Mouse (Mus musculus): ENCODE measurements at regions not wholly inside any gene's neighbourhood (a gene's known extent, or its start where the extent isn't known, plus 50 kb on each side); places are given as distances from the start of the nearest gene placed in this dataset.
A peak's percentile ranks its signal among the peaks of the same experiment; 100 is the strongest.

GRCm38 (mm10) chr16:12924668-12925067 is 184.8 kb upstream of the Ercc4 start:
- no peak for DNase-seq

DNA sequence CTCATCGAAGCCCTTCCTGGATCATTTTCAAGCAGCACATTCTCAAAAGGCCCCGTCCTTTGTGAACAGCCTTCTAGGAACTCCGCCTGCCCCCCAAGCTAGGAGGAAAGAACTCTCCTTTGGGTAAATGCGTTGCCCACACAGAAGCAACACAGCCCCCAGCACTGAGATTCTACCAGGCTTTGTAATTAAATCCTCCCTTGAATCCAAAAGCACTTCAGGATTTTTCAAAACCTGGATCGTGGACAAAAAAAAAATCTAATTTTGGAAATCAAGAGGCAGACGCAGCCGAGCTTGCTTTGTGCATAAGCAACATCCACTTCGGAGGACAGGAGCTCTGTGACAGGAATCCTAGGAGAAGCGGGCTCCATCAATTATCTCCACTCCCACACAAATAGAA is 183.6 kb upstream of the Ercc4 start:
- DNase-seq: no peak

- no peak for DNase-seq
Measured at GRCm38 (mm10) chr16:12931111-12931510, 178.4 kb upstream of the Ercc4 start.

DNA sequence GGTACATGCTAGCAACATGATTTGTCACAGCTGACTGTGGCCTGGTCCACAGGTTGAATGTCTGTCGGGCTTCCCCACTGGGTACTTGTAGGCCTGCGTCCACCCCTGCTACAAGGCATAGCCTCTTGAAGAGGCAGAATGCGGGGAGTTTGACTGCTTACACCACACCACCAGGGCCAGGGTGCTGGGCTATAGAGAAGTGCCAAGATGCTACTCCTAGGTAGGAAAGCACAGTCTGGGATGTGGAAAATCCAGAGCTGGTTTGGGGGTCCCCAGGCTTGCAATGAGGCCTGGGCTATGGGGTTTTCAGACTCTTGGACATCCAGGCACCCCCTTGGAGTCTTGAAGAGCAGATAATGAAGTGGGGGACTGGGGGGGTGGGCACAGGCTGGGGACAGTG is 176.5 kb upstream of the Ercc4 start:
- DNase-seq: no peak

DNA sequence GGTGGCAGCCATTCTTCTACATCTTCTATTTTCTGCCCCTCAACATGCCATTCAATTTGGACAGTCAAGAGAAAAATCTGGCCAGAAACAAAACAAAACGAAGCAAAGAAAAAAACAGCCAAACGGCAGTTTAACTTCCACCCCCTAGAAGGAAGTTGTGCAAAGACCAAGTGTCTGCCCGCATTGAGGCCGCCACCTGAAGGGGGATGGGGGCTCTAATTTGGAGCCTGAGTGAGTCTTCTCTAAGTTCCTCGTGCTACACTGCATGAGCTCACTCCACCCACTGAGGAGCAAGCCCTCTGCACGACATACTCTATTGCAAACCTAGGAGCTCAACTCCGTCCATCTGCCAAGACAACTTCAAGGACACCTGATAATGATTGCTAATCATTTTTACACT is 174.9 kb upstream of the Ercc4 start:
- DNase-seq: no peak

DNA sequence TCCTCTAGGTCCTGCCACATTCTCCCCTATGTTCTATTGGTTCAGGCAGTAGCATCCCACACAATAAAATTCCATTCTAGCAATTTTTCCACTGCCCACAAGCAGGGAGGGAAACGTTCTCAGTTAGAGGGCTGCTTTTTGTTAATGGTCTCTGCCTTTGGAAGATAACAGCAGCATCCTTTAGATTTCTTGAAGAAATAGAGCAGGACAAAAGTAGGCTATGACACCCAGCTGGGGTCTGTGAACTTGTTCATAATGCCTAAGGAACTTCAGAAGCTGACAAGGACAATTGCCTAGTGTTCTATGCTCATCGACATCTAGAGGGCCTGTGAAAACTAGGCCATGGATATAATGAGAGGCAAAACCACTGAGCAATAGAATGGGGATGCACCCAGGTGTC is 174.2 kb upstream of the Ercc4 start:
- DNase-seq: no peak

DNA sequence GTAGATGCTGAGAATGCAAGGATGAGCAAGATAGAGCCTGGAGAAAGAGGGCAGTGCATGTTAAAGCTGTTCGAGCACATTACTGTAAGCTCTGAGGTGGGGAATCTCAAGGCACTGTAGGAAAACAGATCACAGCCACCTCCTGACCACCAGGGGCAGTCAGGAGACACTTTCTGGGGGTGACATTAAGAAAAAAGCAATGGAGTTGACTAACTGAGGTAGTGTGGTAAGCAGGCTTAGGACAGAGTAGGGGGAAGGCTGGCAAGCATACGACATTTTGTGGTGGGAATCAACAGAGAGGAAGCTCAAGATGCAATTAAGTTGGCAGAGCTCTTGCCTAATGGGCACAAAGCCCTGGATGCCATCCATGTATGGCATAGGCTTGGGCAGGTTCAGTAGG is 172.9 kb upstream of the Ercc4 start:
- no peak for DNase-seq

DNA sequence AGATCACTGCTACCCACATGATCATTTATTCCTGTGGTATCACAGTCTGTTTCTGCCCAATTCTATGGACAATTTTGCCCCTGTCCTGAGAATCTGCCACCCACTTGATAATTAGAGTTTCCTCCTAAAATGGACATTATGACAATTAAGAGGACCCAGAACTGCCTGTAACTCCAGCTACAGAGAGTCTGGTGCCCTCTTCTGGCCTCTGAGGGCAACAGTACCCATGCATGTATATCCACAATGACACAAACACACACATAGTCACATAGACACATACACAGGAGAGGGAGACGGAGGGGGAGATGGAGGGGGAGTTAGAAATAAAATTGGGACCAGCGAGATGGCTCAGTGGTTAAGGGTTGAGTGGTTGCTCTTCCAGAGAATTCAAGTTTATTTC is 170.9 kb upstream of the Ercc4 start:
- DNase-seq: no peak

GRCm38 (mm10) chr16:12951176-12951575 is 158.3 kb upstream of the Ercc4 start:
- no peak for DNase-seq

GRCm38 (mm10) chr16:12954028-12954427 is 155.5 kb upstream of the Ercc4 start:
- no peak for DNase-seq

GRCm38 (mm10) chr16:12956416-12956815 is 153.1 kb upstream of the Ercc4 start:
- DNase-seq: no peak

GRCm38 (mm10) chr16:12960885-12961284 is 148.6 kb upstream of the Ercc4 start:
- no peak for DNase-seq

DNA sequence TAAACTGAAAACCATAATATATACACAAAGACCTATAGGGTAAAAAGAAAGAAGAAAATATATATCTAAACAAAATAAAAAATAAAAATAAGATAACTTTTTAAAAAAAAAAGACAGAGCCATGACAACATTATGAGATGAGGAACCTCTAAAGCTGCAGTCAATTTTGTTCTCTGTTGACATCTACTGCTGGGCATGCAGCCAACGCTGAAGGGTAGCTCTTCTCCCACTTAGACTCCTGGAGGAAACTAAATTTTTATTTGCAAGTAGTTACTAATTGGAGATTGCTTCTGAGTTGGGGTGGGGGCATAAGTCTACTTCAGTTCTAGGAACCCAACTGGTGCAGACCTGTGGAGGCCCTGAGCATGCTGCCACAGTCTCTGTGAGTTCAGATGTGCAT is 126.8 kb upstream of the Ercc4 start:
- DNase-seq: no peak

GRCm38 (mm10) chr16:13001288-13001880 is 108.1 kb upstream of the Ercc4 start:
- no peak for DNase-seq

GRCm38 (mm10) chr16:13012863-13013262 is 96.6 kb upstream of the Ercc4 start:
- no peak for DNase-seq

GRCm38 (mm10) chr16:13013891-13014644 is 95.4 kb upstream of the Ercc4 start:
- no peak for DNase-seq

- peak in 1 of 2 experiments; percentile 10 for DNase-seq
Measured at GRCm38 (mm10) chr16:13022875-13023274, 86.6 kb upstream of the Ercc4 start.

GRCm38 (mm10) chr16:13025393-13025792 is 84.1 kb upstream of the Ercc4 start:
- peak; percentile 5 to 6 for DNase-seq

DNA sequence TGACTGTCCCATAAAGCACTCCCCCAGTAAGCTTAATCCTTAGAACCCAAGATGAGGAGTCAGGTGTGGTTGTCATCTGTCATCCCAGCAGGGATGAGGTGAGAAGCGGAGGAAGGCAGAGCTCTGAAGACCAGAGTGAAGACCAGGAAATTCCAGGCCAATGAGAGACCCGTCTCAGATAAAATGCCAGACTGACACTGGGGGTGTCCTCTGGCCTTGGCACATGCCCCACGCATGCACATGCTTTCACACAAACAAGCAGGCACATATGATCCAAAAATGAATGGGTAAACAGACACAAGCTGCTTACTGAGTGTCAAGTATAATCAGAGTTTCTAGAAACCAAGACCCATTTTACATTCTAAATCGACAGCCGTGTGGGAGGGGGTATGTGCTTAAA is 75.3 kb upstream of the Ercc4 start:
- no peak for DNase-seq

GRCm38 (mm10) chr16:13036596-13036995 is 72.9 kb upstream of the Ercc4 start:
- DNase-seq: no peak

GRCm38 (mm10) chr16:13040312-13041100 is 69.0 kb upstream of the Ercc4 start:
- no peak for DNase-seq

DNA sequence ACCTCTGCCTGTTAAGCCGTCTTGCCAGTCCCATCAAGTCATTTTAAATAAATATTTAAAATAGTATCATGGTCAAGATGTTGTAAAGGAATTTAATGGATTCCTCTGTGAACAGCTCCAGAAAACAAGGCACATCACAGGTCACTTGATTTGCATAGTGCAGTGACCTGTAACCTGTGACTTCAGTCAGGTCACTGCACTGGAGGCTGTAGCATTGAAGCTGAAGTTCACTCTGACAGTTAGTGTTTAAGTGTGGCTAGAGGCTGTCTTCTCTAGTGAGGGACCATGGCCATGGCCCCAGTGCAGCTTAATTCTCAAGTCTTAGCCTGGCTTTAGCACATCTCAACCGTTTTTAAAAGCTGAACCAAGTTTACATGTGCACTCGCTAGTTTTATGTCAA is 68.1 kb upstream of the Ercc4 start:
- no peak for DNase-seq

DNA sequence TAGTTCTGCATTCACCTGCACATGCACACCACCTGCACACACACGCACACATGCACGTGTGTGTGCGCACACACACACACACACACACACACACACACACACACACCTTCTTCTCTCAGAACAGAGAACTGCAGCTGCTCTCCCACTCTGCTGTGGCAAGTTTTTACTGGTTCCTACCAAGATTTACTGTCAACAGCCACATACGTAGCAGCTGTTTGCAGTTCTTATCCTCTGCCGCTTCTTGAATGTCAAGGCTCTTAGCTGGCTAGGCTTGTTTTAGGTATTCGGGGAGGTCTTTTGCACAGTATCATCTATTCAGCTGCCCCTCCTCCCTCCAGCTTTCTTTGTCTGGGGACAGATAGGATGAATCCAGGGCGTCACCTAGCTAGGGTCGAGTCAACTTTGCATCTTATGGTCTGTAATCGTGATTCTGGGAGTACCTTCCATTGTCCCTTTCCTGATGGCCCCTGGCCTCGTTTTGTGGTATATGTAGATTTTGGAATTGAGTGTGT is 64.3 kb upstream of the Ercc4 start:
- DNase-seq: no peak
